Mouse (Mus musculus) hindbrain, embryonic 15.5 days (tissue): ENCODE results near the gene Hpse2. TPM values are rescaled to one million over a fixed set of nuclear protein-coding genes. Genes with fewer than 3 reads are reported as not detected.

ENCODE experiments used
- ATAC-seq: fragments of 200-750 bp; cut with Nextera tagmentation; 2 replicates; pipeline ENCODE4 v1.8.0; 2017; ENCODE audit warnings: low read depth, moderate number of reproducible peaks, moderate TSS enrichment; ENCODE audit not compliant: low FRiP score
- H3K27ac ChIP-seq: fragments of 300-500 bp; sonication (generic); replicated peaks from 2 replicates; pipeline ENCODE4 v1.5.1; 2015; ENCODE audit warnings: mild to moderate bottlenecking, inconsistent platforms
- H3K27me3 ChIP-seq: fragments of 300-500 bp; sonication (generic); 2 replicates; pipeline ENCODE4 v1.6.1; 2015; ENCODE audit warnings: control low read depth, inconsistent platforms
- H3K36me3 ChIP-seq: fragments of 300-500 bp; sonication (generic); 2 replicates; pipeline ENCODE4 v1.6.1; 2015; ENCODE audit warnings: control low read depth, inconsistent platforms
- H3K4me1 ChIP-seq: fragments of 300-500 bp; sonication (generic); replicated peaks from 2 replicates; pipeline ENCODE4 v1.6.1; 2015; ENCODE audit warnings: control low read depth, inconsistent platforms
- H3K4me2 ChIP-seq: fragments of 300-500 bp; sonication (generic); 2 replicates; pipeline ENCODE4 v1.6.1; 2015; ENCODE audit warnings: moderate library complexity, mild to moderate bottlenecking, inconsistent platforms
- H3K4me3 ChIP-seq: fragments of 300-500 bp; sonication (generic); 2 replicates; pipeline ENCODE4 v1.5.1; 2015; ENCODE audit warnings: mild to moderate bottlenecking, inconsistent platforms
- H3K9ac ChIP-seq: fragments of 300-500 bp; sonication (generic); 2 replicates; pipeline ENCODE4 v1.6.1; 2015; ENCODE audit warnings: inconsistent platforms
- H3K9me3 ChIP-seq: fragments of 300-500 bp; sonication (generic); 2 replicates; pipeline ENCODE4 v1.6.1; 2016; ENCODE audit warnings: control low read depth, inconsistent platforms
- WGBS: fragments of 180-500 bp; shearing (Covaris S2); methylation state at CpG from one replicate; pipeline ENCODE4 v1.1.7; 2015; 5-methylcytosine and 5-hydroxymethylcytosine counted together
- polyA plus RNA-seq: library from polyadenylated mRNA; unstranded; fragments of >200 nt; fragmentation: Nextera tagmentation; extraction: Ambion mirVana; gene quantifications from 2 replicates; pipeline ENCODE4 v1.2.1, GENCODE M21; 2015

Gene Hpse2
- polyA plus RNA-seq, 1 experiment from 2014 or later: 0.32 TPM

DNA sequence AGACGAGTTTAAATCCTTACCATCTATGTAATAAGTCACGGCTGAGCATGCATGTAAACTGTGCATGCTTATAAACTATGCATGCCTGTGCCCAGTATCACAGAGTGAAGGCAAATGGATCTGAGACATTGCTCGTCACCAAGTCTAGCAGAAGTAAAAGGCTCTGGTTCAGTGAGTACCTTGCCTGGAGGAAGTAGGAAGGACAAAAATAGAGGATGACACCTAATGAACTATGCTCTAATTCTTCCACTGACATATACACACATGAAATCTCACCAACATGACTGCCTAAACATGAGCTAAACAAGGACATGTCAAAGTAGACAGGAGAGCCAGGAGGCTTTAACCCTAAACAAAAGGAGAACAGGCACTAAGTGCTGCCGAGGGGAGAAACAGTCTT, 391.7 kb downstream of the Hpse2 start:
- 81% methylated on average over 4 of the region's 4 CpGs for WGBS
- Histone ChIP-seq H3K27me3 (no peaks in the 10 kb centered on the region), H3K4me1 (no peaks in the 10 kb centered on the region), H3K9ac (no peak overlapping the region), H3K9me3 (no peaks in the 10 kb centered on the region), H3K36me3 (no peaks in the 10 kb centered on the region), H3K4me3 (no peak overlapping the region), H3K27ac (no peak overlapping the region), H3K4me2 (no peak overlapping the region)
- no peak for ATAC-seq

DNA sequence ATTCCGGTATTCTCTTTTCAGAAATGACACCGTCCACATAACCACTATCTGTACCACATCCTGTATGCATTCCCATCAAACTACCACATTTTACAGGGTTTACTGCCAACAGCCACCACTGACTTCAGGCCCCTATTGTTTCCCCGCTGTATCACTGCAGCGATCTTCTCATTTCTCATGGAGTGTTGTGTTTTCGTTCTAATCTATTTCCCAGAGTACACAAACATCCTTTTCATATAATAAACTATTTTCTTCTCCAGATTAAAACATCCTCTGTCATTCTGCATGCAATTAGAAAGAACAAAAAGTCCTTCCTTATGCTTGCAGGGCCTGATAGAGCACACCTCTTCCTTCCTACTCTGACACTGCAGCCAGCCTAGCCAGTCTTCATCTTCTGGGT, 399.3 kb downstream of the Hpse2 start:
- no peak for ATAC-seq
- H3K4me2 ChIP-seq: no peak overlapping the region
- 89% methylated on average over 5 of the region's 5 CpGs for WGBS
- H3K4me1 ChIP-seq: no peaks in the 10 kb centered on the region
- H3K4me3 ChIP-seq: no peak overlapping the region
- H3K27ac ChIP-seq: no peak overlapping the region
- H3K9me3 ChIP-seq: no peaks in the 10 kb centered on the region
- H3K9ac ChIP-seq: no peak overlapping the region
- no peaks in the 10 kb centered on the region for H3K27me3 ChIP-seq
- no peaks in the 10 kb centered on the region for H3K36me3 ChIP-seq

DNA sequence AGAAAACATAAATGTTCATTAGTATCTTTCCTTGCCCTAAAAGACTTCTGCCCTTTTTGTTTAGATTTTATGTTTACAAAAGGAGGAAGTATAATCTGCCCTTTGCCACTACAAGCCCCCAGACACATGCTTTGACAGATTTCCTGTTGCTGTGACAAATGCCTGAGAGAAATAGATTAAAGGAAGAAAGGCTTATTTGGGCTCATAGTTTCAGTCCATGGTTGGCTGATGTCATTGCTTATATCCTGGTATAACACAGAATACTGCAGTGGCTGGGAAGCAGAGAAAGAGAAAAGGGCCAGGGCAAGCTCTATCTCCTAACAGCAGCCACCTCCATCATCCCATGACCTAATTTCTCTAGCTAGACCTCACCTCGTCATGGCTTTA, 401.8 kb downstream of the Hpse2 start:
- no peaks in the 10 kb centered on the region for H3K9me3 ChIP-seq

DNA sequence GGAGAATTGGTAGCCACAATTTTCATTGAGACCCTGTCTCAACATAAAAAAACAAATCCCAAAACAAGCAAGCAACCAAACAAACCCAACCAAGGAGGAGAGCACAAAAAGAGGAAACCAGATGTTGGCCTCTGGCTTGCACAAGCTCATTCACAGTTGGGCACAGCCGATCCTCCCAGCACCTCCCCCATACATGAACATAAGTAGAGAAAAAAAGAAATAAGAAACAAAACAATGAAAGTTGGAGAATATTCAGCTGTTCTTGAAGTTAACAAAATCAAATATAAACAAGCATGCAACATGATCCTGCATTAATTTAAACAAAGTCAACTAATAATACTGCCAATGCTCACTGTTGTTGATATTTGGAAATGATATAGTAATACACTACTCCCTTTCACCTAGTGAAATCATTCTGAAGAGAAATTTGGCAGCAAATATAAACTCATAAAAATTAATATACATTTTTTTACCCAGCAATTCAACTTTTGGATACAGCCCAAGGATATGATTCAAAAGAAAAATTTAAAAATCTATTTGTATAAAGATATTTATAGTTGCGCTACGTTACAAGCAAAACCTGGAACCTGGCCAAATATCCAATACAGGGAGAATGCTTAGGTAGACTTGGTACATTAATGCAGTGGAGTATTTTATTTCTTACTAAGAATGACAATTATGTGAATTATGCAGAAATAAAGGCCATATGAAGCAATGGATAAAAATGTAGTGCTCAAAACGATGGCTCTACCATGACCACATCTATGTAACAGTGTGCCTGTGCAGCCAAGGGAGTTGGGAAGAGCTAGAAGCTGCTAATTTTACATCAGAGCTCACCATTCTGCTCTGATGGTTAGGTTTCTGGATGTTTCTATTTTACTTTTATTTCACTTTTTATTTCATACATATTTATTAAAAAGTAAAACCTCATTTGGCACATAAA, 402.5 kb downstream of the Hpse2 start:
- WGBS: 81% methylated on average over 4 of the region's 4 CpGs
- H3K27me3 ChIP-seq: no peaks in the 10 kb centered on the region
- H3K36me3 ChIP-seq: no peaks in the 10 kb centered on the region
- no peak overlapping the region for H3K27ac ChIP-seq
- no peak overlapping the region for H3K9ac ChIP-seq
- no peak for ATAC-seq
- H3K4me2 ChIP-seq: no peak overlapping the region
- H3K9me3 ChIP-seq: no peaks in the 10 kb centered on the region
- H3K4me1 ChIP-seq: no peaks in the 10 kb centered on the region
- no peak overlapping the region for H3K4me3 ChIP-seq

More for the DNA sequence above, 401.8 kb downstream of the Hpse2 start:
- 69% methylated on average over 1 of the region's 1 CpGs for WGBS
- no peak overlapping the region for H3K9ac ChIP-seq
- H3K27me3 ChIP-seq: no peaks in the 10 kb centered on the region
- no peak overlapping the region for H3K4me3 ChIP-seq
- H3K36me3 ChIP-seq: no peaks in the 10 kb centered on the region
- no peaks in the 10 kb centered on the region for H3K4me1 ChIP-seq
- no peak overlapping the region for H3K4me2 ChIP-seq
- ATAC-seq: no peak
- no peak overlapping the region for H3K27ac ChIP-seq

DNA sequence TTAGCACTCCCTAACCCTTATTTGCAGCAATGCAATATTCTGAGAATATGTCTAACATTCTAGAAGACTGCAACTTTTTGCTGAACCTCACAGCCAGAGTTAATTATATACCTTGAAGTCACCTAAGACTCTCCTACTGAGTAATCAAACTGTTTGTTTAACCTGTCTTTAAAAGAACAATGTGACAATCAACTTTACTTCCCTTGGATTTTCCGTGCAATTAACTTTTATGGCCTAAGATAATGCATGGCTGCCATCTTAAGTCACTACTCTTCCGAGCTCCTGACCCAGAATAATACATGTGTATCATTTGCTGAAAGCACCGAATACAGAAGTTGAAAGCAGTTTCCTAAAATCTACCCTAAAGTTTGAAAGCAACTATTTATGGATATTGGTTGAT, 407.6 kb downstream of the Hpse2 start:
- 55% methylated on average over 3 of the region's 3 CpGs for WGBS
- H3K27ac ChIP-seq: no peak overlapping the region
- H3K9ac ChIP-seq: no peak overlapping the region
- no peaks in the 10 kb centered on the region for H3K27me3 ChIP-seq
- no peak overlapping the region for H3K4me3 ChIP-seq
- no peak overlapping the region for H3K4me2 ChIP-seq
- H3K4me1 ChIP-seq: 0 out of 2 replicates have a peak, but pooled peaks cover 3% of the 10 kb centered on the region
- H3K9me3 ChIP-seq: no peaks in the 10 kb centered on the region
- no peak for ATAC-seq
- no peaks in the 10 kb centered on the region for H3K36me3 ChIP-seq

DNA sequence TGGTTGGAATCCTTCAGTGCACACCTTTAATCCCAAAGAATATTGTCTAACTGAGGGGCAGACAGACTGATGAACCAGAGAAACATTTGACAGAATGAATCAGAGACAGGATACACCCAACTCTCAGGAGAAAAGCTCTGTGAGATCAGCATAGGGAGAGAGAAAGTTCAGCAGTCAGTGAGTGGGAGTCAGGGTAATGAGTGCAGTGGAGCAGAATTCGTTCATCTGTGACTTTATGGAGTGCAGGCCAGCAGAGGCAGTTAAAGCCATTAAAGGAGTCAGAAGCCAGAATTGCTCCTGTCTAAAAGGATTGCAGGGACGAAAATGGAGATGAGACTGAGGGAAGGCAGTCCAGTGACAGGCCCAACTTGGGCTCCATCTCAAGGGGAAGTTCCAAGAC, 410.2 kb downstream of the Hpse2 start:
- no peak overlapping the region for H3K4me3 ChIP-seq
- 68% methylated on average over 2 of the region's 2 CpGs for WGBS
- no peaks in the 10 kb centered on the region for H3K27me3 ChIP-seq
- H3K4me1 ChIP-seq: 0 out of 2 replicates have a peak, but pooled peaks cover 3% of the 10 kb centered on the region
- H3K36me3 ChIP-seq: no peaks in the 10 kb centered on the region
- H3K9me3 ChIP-seq: no peaks in the 10 kb centered on the region
- no peak overlapping the region for H3K27ac ChIP-seq
- H3K9ac ChIP-seq: no peak overlapping the region
- no peak overlapping the region for H3K4me2 ChIP-seq
- ATAC-seq: no peak

DNA sequence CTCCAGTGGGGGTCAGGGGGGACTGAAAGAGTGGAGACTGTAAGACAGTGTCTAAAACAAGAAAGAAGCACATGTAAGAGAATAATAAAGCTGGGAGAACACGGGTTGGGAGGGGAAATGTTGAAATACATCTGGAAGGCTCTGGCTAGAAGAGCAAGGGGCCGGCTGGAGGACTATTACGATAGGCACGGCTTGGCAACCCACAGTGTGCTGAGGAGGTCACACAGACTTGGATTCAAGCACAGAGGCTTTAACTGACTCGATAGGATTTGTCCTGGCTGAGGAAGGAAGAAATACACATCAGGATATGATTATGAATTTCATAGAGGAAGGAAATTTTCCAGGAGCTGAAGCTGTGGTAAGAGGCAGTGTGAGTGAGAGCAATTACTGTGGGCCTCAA, 414.4 kb downstream of the Hpse2 start:
- Histone ChIP-seq H3K4me1 (0 out of 2 replicates have a peak, but pooled peaks cover 3% of the 10 kb centered on the region), H3K27me3 (no peaks in the 10 kb centered on the region), H3K27ac (no peak overlapping the region), H3K9me3 (no peaks in the 10 kb centered on the region), H3K4me3 (no peak overlapping the region), H3K36me3 (no peaks in the 10 kb centered on the region), H3K9ac (no peak overlapping the region), H3K4me2 (no peak overlapping the region)
- 90% methylated on average over 5 of the region's 5 CpGs for WGBS
- ATAC-seq: no peak

DNA sequence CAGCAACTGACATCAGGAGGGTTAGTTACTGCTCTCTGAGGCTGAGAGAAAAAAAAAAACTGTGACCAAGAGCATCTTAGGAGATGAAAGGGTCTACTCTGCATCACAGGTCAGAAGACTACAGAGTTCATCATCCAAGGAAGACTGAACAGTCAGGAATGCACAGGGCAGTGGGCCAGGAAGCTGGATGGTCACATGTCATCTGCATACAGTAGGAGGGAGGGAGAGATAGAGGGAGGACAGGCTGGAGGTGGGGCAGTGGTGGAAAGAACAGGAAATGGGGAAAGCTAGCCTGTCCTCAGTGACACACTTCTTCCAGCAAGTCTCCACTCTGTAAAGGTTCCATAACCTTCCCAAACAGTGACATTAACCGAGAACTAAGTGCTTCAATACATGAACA, 423.0 kb downstream of the Hpse2 start:
- H3K9ac ChIP-seq: no peak overlapping the region
- no peaks in the 10 kb centered on the region for H3K36me3 ChIP-seq
- 92% methylated on average over 1 of the region's 1 CpGs for WGBS
- no peak overlapping the region for H3K4me2 ChIP-seq
- H3K27me3 ChIP-seq: no peaks in the 10 kb centered on the region
- H3K4me1 ChIP-seq: no peaks in the 10 kb centered on the region
- H3K27ac ChIP-seq: no peak overlapping the region
- H3K4me3 ChIP-seq: no peak overlapping the region
- H3K9me3 ChIP-seq: no peaks in the 10 kb centered on the region
- ATAC-seq: no peak

DNA sequence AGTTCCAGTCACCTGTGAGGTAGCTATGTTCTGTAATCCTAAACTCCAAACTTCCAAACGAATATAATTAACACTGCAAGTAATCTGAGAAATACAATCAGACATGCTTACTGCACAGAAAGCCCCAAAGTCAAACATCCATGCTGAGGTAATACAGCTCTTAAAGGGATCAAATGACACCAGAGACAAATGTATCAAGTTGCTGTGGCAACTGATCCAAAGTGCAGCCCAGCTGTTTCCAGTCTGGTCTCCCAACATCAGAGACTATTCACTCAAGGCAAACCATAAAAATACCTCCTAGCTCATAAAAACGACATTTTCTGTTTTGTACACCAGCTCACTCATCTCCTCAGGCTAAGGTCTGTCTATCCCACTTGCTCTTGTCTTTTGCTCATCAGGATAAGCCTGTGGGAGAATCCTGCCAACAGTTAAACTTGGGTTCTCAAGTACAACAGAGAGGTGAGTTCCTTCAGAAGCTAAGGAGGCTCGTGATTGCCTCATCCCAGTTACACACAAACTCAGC, 440.0 kb downstream of the Hpse2 start:
- Histone ChIP-seq H3K27ac (no peak overlapping the region), H3K36me3 (no peaks in the 10 kb centered on the region), H3K27me3 (no peaks in the 10 kb centered on the region), H3K4me2 (no peak overlapping the region), H3K9ac (no peak overlapping the region), H3K4me3 (no peak overlapping the region), H3K4me1 (no peaks in the 10 kb centered on the region), H3K9me3 (peaks cover 3% of the 10 kb centered on the region)
- no peak for ATAC-seq
- WGBS: 64% methylated on average over 3 of the region's 3 CpGs

DNA sequence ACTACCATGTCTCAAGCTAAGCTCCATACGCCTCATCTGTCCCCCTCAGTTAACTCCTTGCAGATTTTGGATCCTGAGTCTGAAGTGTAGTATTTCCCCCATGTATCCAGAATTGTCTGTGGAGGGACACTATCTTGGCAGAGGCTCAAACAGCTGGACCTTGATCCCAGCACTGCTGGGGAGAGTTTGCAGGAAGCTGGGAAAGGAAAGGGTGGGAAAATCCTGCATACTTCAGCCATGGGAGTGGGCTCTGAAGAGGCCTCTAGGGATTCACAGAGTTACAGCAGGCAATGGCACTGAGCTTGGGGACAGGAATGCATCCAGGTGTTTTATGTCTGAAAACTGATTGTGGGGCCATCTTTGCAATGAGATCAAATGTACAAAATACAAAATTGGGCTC, 450.6 kb downstream of the Hpse2 start:
- H3K4me1 ChIP-seq: no peaks in the 10 kb centered on the region
- no peak overlapping the region for H3K9ac ChIP-seq
- H3K4me3 ChIP-seq: no peak overlapping the region
- no peak overlapping the region for H3K27ac ChIP-seq
- no peaks in the 10 kb centered on the region for H3K36me3 ChIP-seq
- H3K4me2 ChIP-seq: no peak overlapping the region
- 88% methylated on average over 1 of the region's 1 CpGs for WGBS
- H3K9me3 ChIP-seq: peaks cover 4% of the 10 kb centered on the region
- no peaks in the 10 kb centered on the region for H3K27me3 ChIP-seq
- no peak for ATAC-seq

DNA sequence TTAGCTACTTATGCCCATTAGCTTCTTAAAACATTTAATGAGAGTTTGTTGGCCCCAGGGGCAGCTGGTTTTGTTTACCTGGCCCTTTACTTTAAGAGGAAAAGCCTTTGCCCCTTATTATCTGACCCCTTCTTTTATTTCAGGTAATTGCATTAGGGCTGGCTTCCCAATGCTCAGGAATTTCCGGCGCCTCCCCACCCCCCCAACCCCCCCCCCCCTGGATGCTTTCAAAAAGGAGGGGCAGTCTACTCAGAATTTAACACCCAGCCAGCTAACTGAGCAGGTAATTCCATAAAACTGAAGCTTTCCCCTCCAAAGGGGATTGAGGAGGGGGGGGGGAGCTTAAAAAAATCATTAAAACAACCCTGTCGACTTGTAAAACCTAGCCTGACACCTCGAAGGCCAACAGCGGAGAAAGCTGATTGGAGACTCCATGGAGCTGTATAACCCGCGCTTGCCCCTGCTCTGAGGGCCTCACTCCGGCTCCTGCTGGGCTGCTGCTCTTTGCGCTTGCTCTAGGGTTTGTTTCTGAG, 451.4 kb downstream of the Hpse2 start:
- Histone ChIP-seq H3K9me3 (no peaks in the 10 kb centered on the region; the same call in 1 of the 2 replicates), H3K27ac (no peak overlapping the region), H3K9ac (no peak overlapping the region), H3K4me1 (no peaks in the 10 kb centered on the region), H3K4me2 (no peak overlapping the region), H3K4me3 (no peak overlapping the region), H3K36me3 (no peaks in the 10 kb centered on the region), H3K27me3 (no peaks in the 10 kb centered on the region)
- WGBS: 7% methylated on average over 9 of the region's 9 CpGs
- ATAC-seq: no peak

DNA sequence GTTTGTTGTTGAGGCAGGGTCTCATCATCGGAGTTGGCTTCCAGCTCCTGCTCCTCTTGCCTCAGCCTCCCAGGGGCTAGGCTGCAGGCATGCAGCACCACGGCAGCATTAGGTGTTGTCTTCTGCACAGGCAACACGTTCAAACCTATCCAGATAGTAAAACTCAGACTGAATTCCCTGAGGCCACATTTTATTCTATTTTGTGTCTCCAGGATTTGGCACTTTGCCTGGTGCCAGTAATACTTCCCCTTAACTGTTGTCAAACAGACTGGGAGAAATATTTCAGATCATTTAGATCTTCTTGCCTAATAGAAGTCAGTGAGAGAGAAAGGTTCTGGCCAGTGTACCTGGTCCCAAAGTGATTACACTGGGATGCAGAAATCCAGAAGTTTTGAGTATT, 458.5 kb downstream of the Hpse2 start:
- H3K4me1 ChIP-seq: no peaks in the 10 kb centered on the region
- ATAC-seq: no peak
- 53% methylated on average over 3 of the region's 3 CpGs for WGBS

More for the DNA sequence above, 458.5 kb downstream of the Hpse2 start:
- Histone ChIP-seq H3K9ac (no peak overlapping the region), H3K4me3 (no peak overlapping the region), H3K4me2 (no peak overlapping the region), H3K9me3 (no peaks in the 10 kb centered on the region), H3K27ac (no peak overlapping the region), H3K36me3 (no peaks in the 10 kb centered on the region), H3K27me3 (no peaks in the 10 kb centered on the region)
